24 mouse cellular contexts compared by ENCODE assay signal in genomic region chr19:44502741-44503140, GRCm38 (mm10). TPM values are rescaled to one million over a fixed set of nuclear protein-coding genes. Genes with fewer than 3 reads are reported as not detected.
"Had no signal": no experiment of that assay in that cellular context is flagged by ENCODE, and none has a peak within 500 bp of the region (broad histone marks: within the 10 kb centered on the region; RNA-seq: fewer than 3 reads in every experiment).

No protein-coding gene starts in this region.

- H3K4me2 ChIP-seq: limb, embryonic 15.5 days; liver, embryonic 12.5 days; neural tube, embryonic 13.5 days; stomach, embryonic 15.5 days had no signal

- DNase-seq: kidney, adult 9 months; kidney, postnatal 36 days; layer of hippocampus, adult 9-11 months; layer of hippocampus, postnatal 36 days; retina, postnatal 1 day; right cerebral cortex, postnatal 4 days; thymus, adult 2 months; thymus, postnatal 25 days had no signal

- H3K4me3 ChIP-seq: limb, embryonic 15.5 days; liver, embryonic 12.5 days; midbrain, embryonic 10.5 days; neural tube, embryonic 13.5 days; stomach, embryonic 15.5 days had no signal

- H3K9me3 ChIP-seq: limb, embryonic 15.5 days; liver, embryonic 12.5 days; midbrain, embryonic 10.5 days; neural tube, embryonic 13.5 days; stomach, embryonic 15.5 days had no signal

- H3K27ac ChIP-seq: kidney, postnatal 0 days; limb, embryonic 15.5 days; liver, embryonic 12.5 days; midbrain, embryonic 10.5 days; neural tube, embryonic 13.5 days; stomach, embryonic 15.5 days had no signal

- H3K4me1 ChIP-seq: limb, embryonic 15.5 days; liver, embryonic 12.5 days; stomach, embryonic 15.5 days had no signal

- ATAC-seq: intestine, postnatal 0 days; liver, embryonic 12.5 days; midbrain, embryonic 16.5 days had no signal

- H3K36me3 ChIP-seq: limb, embryonic 15.5 days; liver, embryonic 12.5 days; midbrain, embryonic 10.5 days; neural tube, embryonic 13.5 days; stomach, embryonic 15.5 days had no signal

- H3K9ac ChIP-seq: limb, embryonic 15.5 days; liver, embryonic 12.5 days; neural tube, embryonic 13.5 days; stomach, embryonic 15.5 days had no signal

RNA-seq across cellular contexts. Expression of gene Wnt8b, which starts 9.5 kb away (rescaled TPM):
- total RNA-seq: layer of hippocampus, adult 18-20 months; layer of hippocampus, postnatal 36 days; left cerebral cortex, postnatal 25 days had no signal
- polyA plus RNA-seq: intestine, postnatal 0 days; limb, embryonic 11.5 days; limb, embryonic 15.5 days; liver, embryonic 12.5 days; liver, embryonic 16.5 days; spleen, adult 2 months had no signal

RNA-seq across cellular contexts. Expression of gene Gm20538, which starts 49.9 kb away (rescaled TPM):
- total RNA-seq: layer of hippocampus, adult 18-20 months; layer of hippocampus, postnatal 36 days; left cerebral cortex, adult 8-10 months; left cerebral cortex, postnatal 25 days; megakaryocyte, adult 5-6 weeks had no signal
- polyA plus RNA-seq: intestine, postnatal 0 days; limb, embryonic 11.5 days; limb, embryonic 15.5 days; liver, embryonic 12.5 days; liver, embryonic 16.5 days; midbrain, embryonic 10.5 days; midbrain, embryonic 16.5 days; neural tube, embryonic 13.5 days; spleen, adult 2 months; stomach, embryonic 15.5 days; testis, adult 2 months had no signal
